Mouse (Mus musculus): ENCODE data around the gene Emg1.

DNA sequence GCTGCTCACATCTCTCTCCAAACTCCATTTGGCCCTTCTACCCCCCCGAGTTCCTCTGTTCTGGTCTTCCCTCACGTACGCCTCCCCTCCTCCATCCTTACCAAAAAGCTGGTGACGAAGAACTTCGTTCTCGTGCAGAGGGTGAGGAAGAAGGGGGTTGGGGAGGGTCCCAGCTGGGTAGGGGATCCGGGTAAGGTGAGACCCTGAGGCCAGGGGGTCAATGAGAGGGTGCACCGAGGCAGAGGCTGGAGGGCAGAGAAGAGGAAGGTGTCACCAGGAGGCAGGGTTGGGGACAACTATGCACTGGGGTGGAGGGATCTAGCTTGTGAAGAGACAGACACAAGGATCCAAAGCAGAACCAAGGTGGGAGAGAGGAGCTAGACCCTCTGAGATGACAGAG is 31.7 kb upstream of the Emg1 start:
- TF ChIP-seq CTCF (IDR thresholded peaks at IDR 0.05; ENCODE audit: low read depth, low read length): no peak
- TF ChIP-seq GATA1 (IDR thresholded peaks at IDR 0.05; ENCODE audit: borderline replicate concordance, low read length): no peak
- no peak for TF ChIP-seq TAL1 (conservative IDR thresholded peaks at IDR 0.05; ENCODE audit: low read depth, low read length)
- TF ChIP-seq GATA2 (IDR thresholded peaks at IDR 0.05; ENCODE audit: borderline replicate concordance, low read depth, low read length): no peak
- no peak for TF ChIP-seq POLR2AphosphoS5 (IDR thresholded peaks at IDR 0.05; ENCODE audit: insufficient replicate concordance, low read depth, low read length)
